Mouse (Mus musculus): Measurements from ENCODE around the gene Ntrk3.

The Ntrk3 gene

DNA sequence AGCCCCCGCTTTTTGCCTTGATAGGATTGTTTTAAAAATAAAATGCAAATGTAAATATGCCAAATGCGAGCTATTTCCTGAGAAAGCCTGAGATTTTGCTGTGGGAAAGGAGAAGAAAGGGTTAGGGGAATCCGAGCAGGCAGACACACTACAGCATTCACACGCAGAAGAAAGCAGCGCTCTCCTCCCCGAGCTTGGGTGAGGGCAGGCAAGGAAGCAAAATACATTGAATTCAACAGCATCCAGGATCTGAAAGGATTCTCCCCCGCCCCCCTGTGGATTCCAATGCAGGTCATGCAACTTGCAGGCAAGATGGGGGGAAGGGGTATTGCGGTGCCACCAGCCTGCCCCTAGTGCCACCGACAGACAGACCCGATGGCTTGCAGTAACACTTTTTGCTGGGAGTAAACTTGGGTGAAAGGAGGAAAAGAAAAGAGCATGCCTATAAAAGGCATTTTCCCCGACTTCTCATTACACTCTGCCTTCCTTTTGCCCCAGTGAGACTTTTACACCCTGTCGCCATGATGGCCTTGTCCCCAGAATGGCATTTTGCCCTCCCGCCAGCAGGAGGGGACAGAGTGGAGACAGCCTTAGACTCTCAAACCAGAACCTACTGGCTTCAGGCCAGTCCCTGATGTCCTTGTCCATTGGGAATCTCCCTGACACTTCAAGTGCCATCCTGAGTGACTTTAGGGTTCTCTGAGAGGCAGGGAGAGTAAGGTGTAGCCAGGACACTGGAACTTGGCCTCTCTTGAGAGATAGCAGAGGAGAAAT is 158.2 kb downstream of the Ntrk3 start:
- DNase-seq (ENCODE audit: low spot score in 2 of 2) = peak in 1 of 2 experiments; percentile 22

DNA sequence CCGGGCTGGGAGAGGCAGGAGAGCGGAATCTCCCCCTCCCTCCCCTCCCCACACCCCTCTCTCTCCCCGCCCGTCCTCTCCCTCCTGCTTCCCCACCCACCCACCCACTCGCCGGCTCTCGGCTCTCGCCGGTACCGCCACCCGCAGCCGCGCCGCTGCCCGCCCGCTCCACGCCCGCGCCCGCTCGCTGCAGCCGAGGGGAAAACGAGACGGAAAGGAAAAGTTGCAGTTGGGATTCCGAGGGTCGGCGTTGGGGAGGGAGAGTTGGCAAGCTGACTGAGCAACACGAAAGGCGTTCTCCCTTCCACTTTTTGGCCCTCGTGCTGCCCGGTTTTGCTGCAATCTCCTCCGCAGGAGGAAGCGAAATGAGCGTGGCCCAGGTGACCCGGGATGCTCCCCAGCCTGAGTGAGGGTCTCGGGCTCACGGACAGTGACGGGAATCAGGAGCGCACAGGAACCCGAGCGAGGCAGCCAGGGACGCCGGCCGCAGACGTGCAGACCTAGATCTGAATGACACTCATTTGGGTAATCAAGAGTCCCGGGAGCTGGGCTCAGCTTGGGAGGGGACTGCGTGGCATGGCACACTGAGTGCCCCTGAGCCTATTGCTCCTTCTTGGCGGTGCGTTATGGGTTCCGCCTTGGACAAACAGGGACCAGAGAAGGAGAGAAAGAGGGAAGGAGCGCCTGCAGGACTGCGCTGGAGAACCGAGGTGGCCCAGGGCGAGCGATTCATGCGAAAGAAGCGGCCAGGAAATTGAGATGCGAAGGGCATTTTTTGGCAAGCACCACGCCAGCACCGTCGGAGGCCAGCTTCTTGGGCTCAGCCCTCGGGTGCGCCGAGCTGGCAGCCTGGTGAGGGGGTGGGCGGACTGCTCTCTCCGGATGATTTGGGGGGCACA is 159.1 kb downstream of the Ntrk3 start:
- DNase-seq (ENCODE audit: low spot score in 2 of 2) = no peak

DNA sequence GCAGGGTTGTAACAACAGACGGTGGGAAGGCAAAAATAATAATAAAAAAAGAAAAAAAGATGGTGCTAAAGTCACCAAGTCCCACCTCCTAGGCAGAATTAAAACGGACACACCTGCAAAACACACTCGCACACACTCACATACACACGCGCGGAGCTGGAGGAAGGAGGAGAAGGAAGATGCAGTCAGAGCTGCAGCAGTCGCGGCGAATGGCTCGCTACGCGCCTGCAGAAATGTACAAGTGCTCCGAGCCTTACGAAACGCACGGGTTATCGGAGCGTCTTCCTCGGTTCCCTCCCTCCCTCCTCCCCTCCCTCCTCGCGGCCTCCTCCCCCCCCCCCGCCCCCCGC is 159.7 kb downstream of the Ntrk3 start:
- no peak for DNase-seq (ENCODE audit: low spot score in 2 of 2)

DNA sequence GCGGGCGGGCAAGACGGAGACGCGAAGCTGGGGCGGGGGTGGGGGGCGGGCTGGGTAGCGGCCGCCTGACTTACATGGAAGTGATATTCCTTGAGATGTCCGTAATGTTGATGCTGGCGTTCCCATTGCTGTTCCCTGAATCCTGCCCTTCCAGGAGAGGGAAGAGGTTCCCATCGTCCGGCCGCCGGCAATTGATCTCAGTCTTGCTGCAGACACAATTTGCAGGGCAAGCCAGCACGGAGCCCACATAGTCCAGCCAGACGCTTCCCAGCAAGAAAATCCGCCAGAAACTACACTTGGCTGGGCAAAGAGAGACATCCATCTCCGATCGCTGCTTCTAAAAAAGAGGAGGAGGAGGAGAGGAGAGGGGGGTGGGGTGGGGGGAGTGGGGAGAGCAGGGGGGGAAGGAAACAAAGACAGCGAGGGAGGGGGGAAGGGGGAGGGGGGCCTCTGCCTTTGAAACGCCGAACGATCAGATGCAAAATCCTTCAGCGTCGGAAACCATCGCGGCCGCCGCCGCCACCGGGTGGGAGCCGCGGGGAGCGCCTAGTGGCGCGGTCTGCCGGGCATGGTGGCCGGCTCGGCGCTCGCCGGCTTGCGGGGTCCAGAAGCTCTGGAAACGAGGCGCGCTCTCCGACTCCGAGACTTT is 160.2 kb downstream of the Ntrk3 start:
- no peak for DNase-seq (ENCODE audit: low spot score in 2 of 2)

DNA sequence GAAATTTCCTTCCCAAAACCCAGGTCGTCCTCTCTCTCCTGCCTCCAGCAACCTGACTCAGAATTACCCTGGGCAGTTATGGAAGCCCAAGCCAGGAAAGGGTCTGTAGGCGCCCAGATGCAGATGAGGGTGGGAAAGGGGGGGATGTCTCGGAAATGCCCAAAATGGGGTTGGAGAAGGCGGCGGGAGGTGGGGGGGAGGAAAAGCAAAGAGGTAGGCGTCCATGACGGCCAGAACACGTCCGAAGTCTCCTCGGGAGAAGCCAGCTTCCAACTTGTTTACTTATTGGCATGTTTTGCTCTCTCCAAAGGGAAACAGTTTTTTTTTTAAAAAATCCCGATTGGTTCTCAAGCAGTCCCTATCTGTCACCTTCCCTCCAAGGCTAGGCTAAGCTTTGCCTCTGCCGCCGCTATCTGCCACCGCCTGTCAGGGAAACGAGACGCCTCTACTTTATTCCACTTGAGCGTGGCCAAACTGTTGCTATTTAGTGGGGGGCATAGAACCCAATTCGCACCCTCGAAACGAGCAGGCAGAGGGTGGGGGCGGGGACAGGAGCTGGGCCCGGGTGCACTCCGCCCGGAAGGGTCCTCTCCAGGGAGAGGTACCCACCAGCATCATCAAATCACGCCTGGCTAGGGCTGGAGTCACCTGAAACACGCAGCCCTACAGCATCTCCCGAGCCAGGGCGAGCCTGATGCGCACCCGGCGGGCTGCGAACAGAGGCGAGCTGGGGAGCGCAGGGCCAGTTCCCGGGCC is 160.9 kb downstream of the Ntrk3 start:
- no peak for DNase-seq (ENCODE audit: low spot score in 2 of 2)

DNA sequence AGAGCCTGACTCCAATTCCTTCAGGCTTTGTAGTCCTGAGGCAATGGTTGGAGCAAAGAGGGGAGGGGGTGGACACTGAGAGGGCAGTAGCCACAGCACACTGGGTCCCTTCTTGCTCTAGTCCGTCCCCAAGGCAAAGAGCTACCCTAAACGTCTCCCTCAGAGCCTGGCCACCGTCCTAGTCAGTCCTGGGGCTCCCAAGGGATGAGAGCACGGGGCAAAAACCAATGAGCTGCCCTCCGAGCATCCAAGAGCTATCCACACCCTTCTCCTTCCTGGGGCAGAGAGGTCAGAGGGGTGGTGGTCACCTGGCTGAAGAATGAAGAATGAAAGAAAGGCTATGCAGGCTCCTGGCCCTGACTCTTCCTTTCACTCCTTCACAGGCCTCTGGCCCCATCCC is 161.6 kb downstream of the Ntrk3 start:
- no peak for DNase-seq (ENCODE audit: low spot score in 2 of 2)

DNA sequence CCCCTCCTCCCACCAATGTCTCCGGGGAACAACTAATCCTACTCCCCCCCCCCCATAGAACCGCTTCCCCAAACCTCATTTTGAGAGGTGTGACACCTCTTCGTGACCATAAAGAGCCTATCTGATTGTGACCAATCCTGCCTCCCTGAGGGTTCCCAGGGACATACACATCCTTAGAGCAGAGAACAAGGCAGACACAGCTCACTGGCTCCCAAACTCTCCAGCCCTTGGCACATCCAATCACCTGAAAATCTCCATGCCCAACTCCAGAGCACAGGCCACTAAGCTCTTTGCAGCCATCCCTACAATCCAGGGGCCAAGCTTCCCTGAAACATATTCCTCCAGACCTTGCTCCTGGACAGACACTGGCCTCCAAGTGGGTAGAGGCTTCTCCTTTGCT is 162.3 kb downstream of the Ntrk3 start:
- no peak for DNase-seq (ENCODE audit: low spot score in 2 of 2)

DNA sequence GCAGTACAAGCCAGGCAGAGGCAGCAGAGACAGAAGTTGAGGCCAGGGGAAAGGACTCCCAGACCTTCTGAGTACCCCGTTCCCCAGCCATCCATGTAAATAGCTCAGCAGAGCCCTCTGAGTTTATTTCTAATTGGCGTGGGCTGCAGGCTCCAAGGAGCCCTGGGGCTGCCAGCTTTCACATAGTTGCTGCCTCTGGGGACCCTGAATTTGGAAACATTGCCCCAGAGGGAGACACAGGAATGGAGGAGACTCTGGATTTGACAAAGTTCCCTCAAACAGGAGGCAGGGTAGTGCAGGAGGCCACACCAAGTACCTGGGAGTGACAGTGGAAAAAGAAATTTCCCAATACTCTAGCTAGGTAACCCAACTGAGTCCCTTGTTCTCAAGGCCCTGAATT is 166.6 kb downstream of the Ntrk3 start:
- DNase-seq (ENCODE audit: low spot score in 2 of 2) = no peak

DNA sequence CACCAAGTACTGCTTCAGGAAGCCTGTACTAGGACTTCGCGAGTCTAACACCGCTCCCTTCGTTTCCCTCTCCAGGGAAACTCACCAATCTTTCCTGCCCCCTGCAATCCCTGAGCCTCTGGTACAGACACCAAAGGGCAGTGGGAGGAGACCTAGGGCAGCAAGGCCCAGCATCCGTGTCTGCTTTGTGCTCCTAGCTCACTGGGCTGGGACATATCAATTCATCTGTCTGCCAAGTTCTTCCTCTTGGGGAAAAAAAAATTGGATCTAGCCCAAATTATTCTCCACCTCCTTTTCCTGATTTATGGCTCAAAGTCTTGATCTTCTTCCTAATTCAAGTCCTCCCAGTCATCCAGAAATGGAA is 168.6 kb downstream of the Ntrk3 start:
- no peak for DNase-seq (ENCODE audit: low spot score in 2 of 2)

DNA sequence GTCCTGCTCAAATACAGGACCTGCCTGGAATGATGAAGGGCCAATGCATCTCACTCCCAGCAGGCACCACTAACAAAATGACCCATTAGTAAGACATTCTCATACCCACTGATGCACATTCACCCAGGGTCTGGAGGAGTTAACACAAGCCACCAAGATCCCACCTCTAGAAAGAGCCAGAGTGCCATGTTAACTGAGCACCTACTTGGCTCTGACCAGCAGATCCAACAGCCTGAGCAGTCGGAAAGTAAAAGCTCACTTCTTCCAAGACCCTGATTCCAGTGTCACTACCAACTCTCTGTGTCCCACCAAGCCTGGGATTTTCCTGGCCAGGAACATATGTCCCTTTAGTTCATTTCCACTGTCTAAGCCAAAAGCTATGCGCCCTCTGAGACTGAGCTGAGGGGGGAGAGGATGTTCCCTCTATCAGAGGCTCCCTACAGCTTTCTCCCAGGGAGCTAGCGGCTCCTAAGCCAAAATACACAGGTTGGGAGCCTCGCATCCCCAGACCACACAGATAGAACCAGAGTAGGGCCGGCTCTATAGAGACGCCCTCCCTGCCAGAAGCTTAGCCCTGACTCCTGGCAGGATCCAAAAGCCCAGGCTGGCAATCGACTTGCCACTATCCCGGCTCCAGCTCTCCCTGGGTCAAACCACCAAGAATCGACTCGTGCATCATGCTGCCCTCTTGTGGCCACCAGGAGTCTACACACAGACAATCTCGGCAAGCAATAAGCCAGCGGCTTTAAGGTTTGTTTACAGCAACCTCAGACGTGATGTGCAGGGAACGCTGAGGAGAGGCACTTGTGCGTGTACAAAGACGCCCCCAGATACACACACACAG is 169.2 kb downstream of the Ntrk3 start:
- peak; percentile 13 to 56 for DNase-seq (ENCODE audit: low spot score in 2 of 2)

DNA sequence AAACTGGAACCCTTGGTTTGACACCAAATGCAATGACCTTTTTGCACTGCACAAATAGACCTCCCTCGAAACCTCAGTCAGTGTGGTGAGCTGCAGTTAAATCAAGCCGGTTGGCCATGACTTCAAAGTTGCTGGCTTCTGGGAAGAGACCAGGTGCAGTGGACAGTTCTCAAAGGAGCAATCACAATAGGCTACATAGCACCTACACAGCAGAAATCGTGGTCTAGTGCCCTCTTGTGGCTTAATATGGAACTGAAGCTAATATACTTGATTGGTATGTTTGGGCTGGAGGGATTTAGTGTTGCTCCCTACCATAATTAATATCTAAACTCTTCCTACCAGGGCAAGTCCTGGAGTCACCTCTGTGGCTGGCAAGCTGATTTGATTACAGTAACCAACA is 171.2 kb downstream of the Ntrk3 start:
- DNase-seq (ENCODE audit: low spot score in 2 of 2) = peak in 1 of 2 experiments; percentile 15

DNA sequence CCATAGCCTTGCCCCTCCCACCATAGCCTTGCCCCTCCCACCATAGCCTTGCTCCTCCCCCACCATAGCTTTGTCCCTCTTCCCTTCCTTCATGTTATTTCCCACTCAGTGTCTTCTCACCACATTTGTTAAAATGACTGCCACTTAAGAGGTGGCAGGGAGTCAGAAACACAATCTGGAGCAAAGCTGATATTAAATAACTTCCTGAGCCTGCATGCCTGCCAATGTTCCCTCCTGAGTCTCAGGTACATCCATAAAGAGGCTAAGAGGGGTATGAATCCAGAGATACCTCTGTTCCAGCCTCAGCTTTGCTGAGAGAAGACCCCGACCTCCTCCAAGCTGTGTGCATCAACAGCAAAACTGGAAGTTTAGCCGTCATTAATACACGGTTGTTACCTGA is 172.4 kb downstream of the Ntrk3 start:
- no peak for DNase-seq (ENCODE audit: low spot score in 2 of 2)

DNA sequence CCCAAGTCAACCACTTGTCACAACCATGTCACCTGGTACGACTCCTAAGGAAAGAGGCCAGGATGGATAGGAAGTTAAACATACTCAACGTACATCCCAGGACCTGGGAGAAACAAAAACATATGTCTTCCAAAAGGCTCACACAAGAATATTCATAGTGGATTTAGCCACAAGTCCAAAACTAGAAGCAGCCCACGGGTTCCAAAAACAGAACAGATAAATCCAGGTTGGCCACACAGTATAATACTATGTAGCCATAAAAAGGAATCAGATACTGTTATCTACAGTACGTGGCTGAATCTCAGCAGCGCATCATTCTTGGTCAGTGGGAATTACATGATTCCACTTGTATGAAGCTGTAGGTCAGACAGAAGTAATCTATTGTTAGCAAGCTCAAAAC is 179.3 kb downstream of the Ntrk3 start:
- DNase-seq (ENCODE audit: low spot score in 2 of 2) = no peak

DNA sequence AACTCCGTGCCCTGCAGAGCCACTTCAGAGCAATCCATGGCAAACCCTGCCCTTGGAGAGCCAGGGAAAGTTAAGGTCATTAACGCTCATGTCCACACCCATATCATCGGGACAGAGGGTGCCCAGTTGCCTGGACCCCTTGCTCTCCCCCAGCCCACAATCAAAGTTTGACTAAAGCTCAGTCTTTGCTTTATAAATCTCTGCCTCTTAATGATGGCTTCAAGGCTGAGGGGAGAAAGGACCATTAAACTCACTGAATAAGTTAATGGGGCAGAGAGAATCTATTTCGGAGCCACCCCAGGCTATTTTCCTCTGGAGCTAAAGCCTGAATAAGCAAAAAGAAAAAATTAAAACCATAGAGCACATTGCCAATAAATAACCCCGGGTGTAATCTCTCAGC is 182.3 kb downstream of the Ntrk3 start:
- DNase-seq (ENCODE audit: low spot score in 2 of 2) = no peak

DNA sequence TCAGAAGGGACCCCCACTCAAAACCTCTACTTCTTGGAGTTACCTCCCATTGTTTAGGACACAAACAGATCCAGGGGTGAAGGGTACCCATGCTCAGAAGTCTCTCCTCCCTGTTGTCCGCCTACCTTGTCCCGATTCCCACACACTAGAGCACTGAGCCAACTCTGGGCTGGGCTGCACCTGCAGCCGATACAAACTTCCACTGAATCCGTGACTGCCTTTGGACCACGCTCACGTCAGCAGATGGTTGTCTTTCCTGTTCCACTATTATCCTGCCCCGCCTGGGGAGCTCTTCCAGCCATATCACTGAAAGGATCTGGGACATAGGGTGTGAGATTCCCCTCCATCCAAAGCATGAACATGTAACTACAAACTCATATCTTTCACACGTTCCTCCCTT is 188.4 kb downstream of the Ntrk3 start:
- no peak for DNase-seq (ENCODE audit: low spot score in 2 of 2)

DNA sequence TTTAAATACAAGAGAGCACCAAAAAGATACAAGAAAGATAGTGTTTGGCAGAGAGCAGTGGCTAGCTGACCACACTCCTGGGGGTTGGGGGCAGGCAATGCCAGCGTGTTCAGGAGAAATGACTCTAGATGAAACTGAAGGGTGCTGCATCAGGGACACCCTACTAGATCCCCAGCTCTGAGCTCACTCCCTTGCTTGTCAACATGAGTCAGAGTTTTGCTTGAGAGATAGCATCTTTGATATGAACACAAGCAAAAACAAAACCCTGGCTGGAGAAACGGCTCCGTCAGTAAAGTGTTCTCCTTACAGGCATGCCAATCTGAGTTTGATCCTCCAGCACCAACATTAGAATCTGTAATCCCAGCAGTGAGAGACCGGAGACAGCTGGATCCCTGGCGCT is 189.1 kb downstream of the Ntrk3 start:
- no peak for DNase-seq (ENCODE audit: low spot score in 2 of 2)

DNA sequence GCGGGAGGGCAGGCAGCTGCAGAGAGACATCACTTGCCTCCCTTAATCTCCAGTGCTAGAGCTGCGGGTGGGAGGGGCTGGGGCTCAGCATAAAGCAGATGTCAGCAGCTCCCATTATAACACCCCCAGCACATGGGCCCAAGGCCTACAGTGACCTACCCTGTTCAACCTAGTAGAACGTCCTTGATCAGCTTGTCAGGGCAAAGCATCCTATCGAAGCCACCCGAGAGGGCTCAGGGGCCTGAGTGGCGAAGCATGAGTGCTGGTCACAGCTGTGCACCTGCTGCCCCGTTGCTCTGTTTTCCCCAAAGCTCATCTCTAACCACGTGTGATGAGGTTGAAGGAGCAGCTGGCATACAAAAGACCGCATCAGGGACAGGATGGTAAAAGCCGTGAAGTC is 191.3 kb downstream of the Ntrk3 start:
- no peak for DNase-seq (ENCODE audit: low spot score in 2 of 2)

DNA sequence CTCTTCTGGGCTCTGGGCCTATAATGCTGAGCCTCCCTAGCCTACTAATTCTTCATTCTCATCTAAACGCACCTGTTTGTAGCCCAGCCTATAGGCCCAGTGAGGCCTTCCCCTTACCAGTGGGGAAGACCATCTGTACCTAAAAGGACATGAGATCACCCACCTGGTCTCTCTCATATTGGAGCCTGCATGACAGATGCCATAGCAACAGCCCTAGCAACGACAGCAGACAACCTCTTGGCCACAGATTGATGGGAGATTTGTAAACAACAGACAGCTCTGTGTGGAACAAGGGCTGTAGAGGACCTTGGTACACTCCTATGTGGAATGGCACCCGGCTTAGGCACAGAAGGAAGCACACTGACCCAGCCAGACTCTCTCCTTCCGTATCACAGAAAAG is 195.3 kb downstream of the Ntrk3 start:
- DNase-seq (ENCODE audit: low spot score in 2 of 2) = no peak

DNA sequence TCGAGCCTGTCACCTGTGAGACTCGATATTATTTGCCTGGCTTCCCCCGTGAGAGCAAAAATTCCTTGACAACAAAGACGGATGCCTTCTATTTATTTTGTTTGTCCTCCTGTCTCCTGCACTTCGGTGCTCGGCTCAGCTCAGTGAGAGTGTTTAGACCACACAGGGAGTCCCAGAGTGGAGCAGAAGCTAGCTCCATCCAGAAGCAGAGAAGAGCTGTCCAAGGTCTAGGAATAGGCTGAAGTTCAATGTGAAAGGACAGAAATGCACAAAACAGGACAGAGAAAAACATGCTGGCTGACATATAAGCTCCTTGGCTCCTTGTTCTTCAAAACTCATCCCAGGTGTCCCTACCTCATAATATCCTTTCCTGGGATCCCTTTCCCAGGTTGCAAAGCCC is 207.5 kb downstream of the Ntrk3 start:
- no peak for DNase-seq (ENCODE audit: low spot score in 2 of 2)

DNA sequence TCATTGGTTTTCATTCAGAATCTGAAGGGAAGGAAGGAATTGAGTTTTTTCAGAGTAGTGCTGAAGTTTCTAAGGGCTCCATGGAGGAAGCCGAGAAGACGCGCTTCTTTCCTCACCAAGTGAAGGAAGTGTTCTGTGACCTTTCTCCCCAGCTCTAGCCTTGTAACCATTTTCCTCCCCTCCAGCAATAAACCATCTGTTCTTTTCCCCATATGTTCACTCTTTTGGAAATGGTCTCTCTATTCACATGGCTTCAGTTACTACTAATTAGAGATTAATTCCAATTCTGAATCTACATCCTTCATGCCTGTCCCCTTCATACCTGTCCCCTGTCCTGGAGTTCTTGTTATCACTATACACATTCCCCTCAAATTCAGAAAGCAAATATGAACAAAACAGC is 209.8 kb downstream of the Ntrk3 start:
- no peak for DNase-seq (ENCODE audit: low spot score in 2 of 2)

DNA sequence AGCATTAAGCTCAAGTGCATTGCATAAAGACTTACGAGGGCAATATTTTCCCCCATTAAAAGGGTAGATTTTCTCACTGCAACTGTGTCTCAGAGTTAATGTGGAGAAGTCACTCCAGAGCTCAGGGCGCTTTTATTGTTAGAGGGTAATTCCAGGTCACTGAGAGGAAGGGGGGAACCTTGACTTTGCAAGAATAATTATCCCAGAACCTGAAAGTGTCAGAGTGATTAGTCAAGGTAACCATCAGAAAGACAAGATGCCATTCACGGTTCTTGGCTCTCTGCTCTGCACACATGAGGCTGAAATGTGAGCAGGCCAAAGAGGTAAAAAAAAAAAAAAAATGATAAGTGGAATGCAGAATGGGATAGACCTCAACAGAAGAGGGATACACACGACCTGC is 210.2 kb downstream of the Ntrk3 start:
- DNase-seq (ENCODE audit: low spot score in 2 of 2) = no peak
